Mouse (Mus musculus): ENCODE results near the gene Stat5b.

- TF ChIP-seq CTCF (IDR thresholded peaks at IDR 0.05; ENCODE audit: low read depth) (no peak), EP300 (optimal IDR thresholded peaks at IDR 0.05) (no peak)
Observed at GRCm38 (mm10) chr11:100774261-100774660, 76.3 kb downstream of the Stat5b start.
